Mouse (Mus musculus): ENCODE data around the gene Cd200r2. TPM values are rescaled to one million over a fixed set of nuclear protein-coding genes. Genes with fewer than 3 reads are reported as not detected.

Gene Cd200r2
- polyA plus RNA-seq, 1 experiment from 2014 or later = not detected

Other genes with a start within 250 kb of the Cd200r2 start
- gene Nepro, start 142.8 kb upstream of the Cd200r2 start, polyA plus RNA-seq (2014; fragmentation: Nextera tagmentation; extraction: Ambion mirVana) = 3.8 and 4.5 TPM in 2 replicates
- gene Gtpbp8, start 120.7 kb upstream of the Cd200r2 start, polyA plus RNA-seq (2014; fragmentation: Nextera tagmentation; extraction: Ambion mirVana) = 38.0 and 45.5 TPM in 2 replicates
- gene Cd200r1, start 101.4 kb upstream of the Cd200r2 start, polyA plus RNA-seq (2014; fragmentation: Nextera tagmentation; extraction: Ambion mirVana) = 0.70 and 1.1 TPM in 2 replicates
- not detected in 2 replicates for gene Cd200r4, start 55.4 kb upstream of the Cd200r2 start, polyA plus RNA-seq (2014; fragmentation: Nextera tagmentation; extraction: Ambion mirVana)
- not detected in 2 replicates for gene Cd200r3, start 76.6 kb downstream of the Cd200r2 start, polyA plus RNA-seq (2014; fragmentation: Nextera tagmentation; extraction: Ambion mirVana)
- gene Ccdc80, start 226.3 kb downstream of the Cd200r2 start, polyA plus RNA-seq (2014; fragmentation: Nextera tagmentation; extraction: Ambion mirVana) = 14.1 and 22.6 TPM in 2 replicates

Data from forebrain, embryonic 14.5 days (tissue).